Mouse (Mus musculus) cerebellum, adult 2 months (tissue): Measurements from ENCODE around the gene 5031439G07Rik. TPM values are rescaled to one million over a fixed set of nuclear protein-coding genes. Genes with fewer than 3 reads are reported as not detected.

Source experiments
- DNase-seq, 2 experiments: peaks; one replicate each; pipeline ENCODE4 v3.0.0; 2021
- H3K27ac ChIP-seq: fragments of 200-500 bp; 2 replicates; pipeline ENCODE4 v1.5.1; 2012; ENCODE audit warnings: low read length, control low read depth, inconsistent platforms; ENCODE audit not compliant: insufficient read depth
- H3K27me3 ChIP-seq: fragments of 200-500 bp; 2 replicates; pipeline ENCODE4 v1.6.1; 2012; ENCODE audit warnings: inconsistent platforms, mild to moderate bottlenecking, low read length, moderate library complexity; ENCODE audit not compliant: control insufficient read depth, insufficient read depth
- H3K4me1 ChIP-seq: fragments of 200-500 bp; 2 replicates; pipeline ENCODE4 v1.6.1; 2011; ENCODE audit warnings: low read length; ENCODE audit not compliant: control insufficient read depth, insufficient read depth
- H3K4me3 ChIP-seq: fragments of 200-500 bp; replicated peaks from 2 replicates; pipeline ENCODE3; 2011; ENCODE audit warnings: mild to moderate bottlenecking, low read depth, low read length, control low read depth; ENCODE audit not compliant: insufficient read depth
- CTCF ChIP-seq: fragments of 200-500 bp; IDR thresholded peaks from 2 replicates; pipeline ENCODE4 v1.5.1; 2011; ENCODE audit warnings: low read depth, mild to moderate bottlenecking, control low read depth, low read length, moderate library complexity, borderline replicate concordance; ENCODE audit not compliant: insufficient read depth
- POLR2A ChIP-seq: fragments of 200-500 bp; IDR thresholded peaks from 2 replicates; pipeline ENCODE4 v1.6.1; 2011; ENCODE audit warnings: low read length, control low read depth, borderline replicate concordance; ENCODE audit not compliant: insufficient read depth
- WGBS: fragments of 180-500 bp; shearing (Covaris S2); methylation state at CpG from one replicate; pipeline ENCODE4 v1.1.7; 2018; 5-methylcytosine and 5-hydroxymethylcytosine counted together
- polyA plus RNA-seq: library from polyadenylated mRNA; depleted of rRNA; stranded (reverse); fragments of >200 nt; gene quantifications from 2 replicates; pipeline ENCODE4 v1.2.3, GENCODE M21; 2012

Gene 5031439G07Rik
- polyA plus RNA-seq, 1 experiment = 116 TPM

- no peaks in the 10 kb centered on the region for H3K27me3 ChIP-seq
- 23% methylated on average over 29 of the region's 29 CpGs for WGBS
- H3K27ac ChIP-seq = no peak overlapping the region
- H3K4me3 ChIP-seq = no peak overlapping the region
- no peaks in the 10 kb centered on the region for H3K4me1 ChIP-seq
- DNase-seq = peak; percentile 72 to 80
- TF ChIP-seq CTCF (peak; percentile 93), POLR2A (no peak)
Measured at GRCm38 (mm10) chr15:85000984-85001982, 12.9 kb upstream of the 5031439G07Rik start.

DNA sequence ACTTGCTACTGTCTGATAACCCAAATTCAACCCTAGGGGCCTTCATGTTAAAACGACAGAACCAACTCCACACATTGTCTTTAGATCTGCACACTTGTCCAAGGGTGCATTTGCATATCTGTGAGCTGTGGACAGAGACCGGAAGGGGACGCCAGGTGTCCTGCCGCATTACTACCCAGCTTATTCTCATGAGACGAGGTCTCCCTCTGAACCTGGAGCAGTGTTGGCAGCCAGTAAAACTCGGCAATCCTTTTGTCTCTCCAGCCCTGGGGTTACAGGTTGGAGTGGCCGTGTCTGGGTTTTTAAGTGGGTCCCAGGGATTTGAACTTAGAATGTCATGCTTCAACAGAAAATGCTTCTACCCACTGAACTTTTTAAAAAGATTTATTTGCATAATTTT is 11.6 kb upstream of the 5031439G07Rik start:
- TF ChIP-seq CTCF (no peak), POLR2A (no peak)
- Histone ChIP-seq H3K4me1 (no peaks in the 10 kb centered on the region), H3K27ac (no peak overlapping the region), H3K27me3 (no peaks in the 10 kb centered on the region), H3K4me3 (no peak overlapping the region)
- DNase-seq = no peak
- 54% methylated on average over 7 of the region's 7 CpGs for WGBS

DNA sequence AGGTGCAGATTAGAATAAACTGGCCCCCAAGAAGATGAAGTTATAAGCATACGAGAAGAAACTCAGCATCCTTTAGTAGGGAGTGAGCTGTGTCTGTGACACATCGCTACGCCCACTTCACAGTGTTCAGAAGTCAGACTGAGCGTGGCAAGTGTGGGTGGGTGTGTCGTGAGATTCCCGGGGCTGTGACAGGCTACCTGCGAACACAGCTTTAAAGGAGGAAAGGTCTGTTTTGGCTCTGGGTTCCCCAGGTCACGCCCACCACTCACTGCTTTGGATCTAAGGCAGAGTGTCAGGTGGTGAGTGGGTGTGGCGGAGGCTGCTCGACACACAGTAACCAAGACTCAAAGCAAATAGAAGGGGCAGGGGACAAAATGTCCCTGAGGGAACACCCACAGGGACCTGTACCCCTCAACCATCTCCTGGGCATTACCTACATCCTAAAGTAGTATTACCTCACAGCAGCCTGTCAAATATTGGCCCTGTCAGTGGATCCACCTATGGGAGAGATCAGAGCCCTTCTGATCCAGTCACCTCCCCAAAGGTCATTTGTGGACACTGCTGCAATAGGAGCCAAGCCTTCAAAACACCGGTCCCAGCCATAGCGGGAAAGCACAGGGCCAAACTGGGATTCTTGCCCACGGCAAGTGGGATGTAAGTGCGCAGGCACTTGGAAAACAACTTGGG is 9.6 kb upstream of the 5031439G07Rik start:
- WGBS = 79% methylated on average over 14 of the region's 14 CpGs

GRCm38 (mm10) chr15:84995967-84996366 is 7.6 kb upstream of the 5031439G07Rik start:
- TF ChIP-seq CTCF (peak; percentile 59; the same call in 1 of the 2 replicates), POLR2A (no peak)
- 0% methylated on average over 1 of the region's 1 CpGs for WGBS
- Histone ChIP-seq H3K4me1 (no peaks in the 10 kb centered on the region), H3K27me3 (no peaks in the 10 kb centered on the region), H3K4me3 (no peak overlapping the region), H3K27ac (no peak overlapping the region)
- peak; percentile 43 to 50 for DNase-seq

More for the DNA sequence above, 9.6 kb upstream of the 5031439G07Rik start:
- no peak for DNase-seq
- H3K4me1 ChIP-seq = no peaks in the 10 kb centered on the region
- no peak overlapping the region for H3K27ac ChIP-seq
- TF ChIP-seq CTCF (no peak), POLR2A (no peak)
- H3K27me3 ChIP-seq = no peaks in the 10 kb centered on the region
- H3K4me3 ChIP-seq = no peak overlapping the region

- 58% methylated on average over 6 of the region's 6 CpGs for WGBS
- no peak overlapping the region for H3K4me3 ChIP-seq
- no peak overlapping the region for H3K27ac ChIP-seq
- H3K4me1 ChIP-seq = no peaks in the 10 kb centered on the region
- TF ChIP-seq CTCF = no peak
- TF ChIP-seq POLR2A = no peak
- DNase-seq = no peak
- no peaks in the 10 kb centered on the region for H3K27me3 ChIP-seq
Measured at GRCm38 (mm10) chr15:84995041-84995440, 6.7 kb upstream of the 5031439G07Rik start.

GRCm38 (mm10) chr15:84994498-84994897 is 6.1 kb upstream of the 5031439G07Rik start:
- TF ChIP-seq CTCF (no peak), POLR2A (no peak)
- Histone ChIP-seq H3K4me1 (no peaks in the 10 kb centered on the region), H3K27me3 (no peaks in the 10 kb centered on the region), H3K27ac (no peak overlapping the region), H3K4me3 (no peak overlapping the region)
- no peak for DNase-seq
- WGBS = 39% methylated on average over 6 of the region's 6 CpGs

GRCm38 (mm10) chr15:84989771-84990170 is 1.4 kb upstream of the 5031439G07Rik start:
- Histone ChIP-seq H3K4me3 (no peak overlapping the region), H3K4me1 (peaks cover 3% of the 10 kb centered on the region), H3K27me3 (no peaks in the 10 kb centered on the region), H3K27ac (no peak overlapping the region)
- TF ChIP-seq CTCF = no peak
- 25% methylated on average over 7 of the region's 7 CpGs for WGBS
- DNase-seq = no peak

GRCm38 (mm10) chr15:84989098-84989497 is 747 bp upstream of the 5031439G07Rik start:
- no peak for DNase-seq
- TF ChIP-seq CTCF (no peak), POLR2A (no peak)
- Histone ChIP-seq H3K4me3 (no peak overlapping the region), H3K4me1 (peaks cover 5% of the 10 kb centered on the region), H3K27me3 (no peaks in the 10 kb centered on the region), H3K27ac (no peak overlapping the region)
- WGBS = 84% methylated on average over 3 of the region's 3 CpGs
